8 mouse cellular contexts compared by ENCODE assay signal in genomic region chr10:81320550-81321347, GRCm38 (mm10). TPM values are rescaled to one million over a fixed set of nuclear protein-coding genes. Genes with fewer than 3 reads are reported as not detected.
DNase-seq lines count a peak whose midpoint lies in the region; ATAC-seq and TF ChIP-seq lines count a peak whose summit lies in the region.

Cactin (plus strand) TSS chr10:81321103.

- peak; percentile 94 for ATAC-seq in embryonic facial prominence, embryonic 15.5 days (ENCODE audit: insufficient number of reproducible peaks, low FRiP score, low TSS enrichment, low read depth)
- ATAC-seq in limb, embryonic 14.5 days (ENCODE audit: low FRiP score, low read depth): peak; percentile 94
- ATAC-seq in midbrain, postnatal 0 days (ENCODE audit: low FRiP score): peak; percentile 93

- peaks cover 51% of the 10 kb centered on the region for H3K36me3 ChIP-seq in embryonic facial prominence, embryonic 15.5 days
- peaks cover 61% of the 10 kb centered on the region for H3K36me3 ChIP-seq in limb, embryonic 14.5 days (ENCODE audit: control insufficient read depth, insufficient read depth, low read length)
- peaks cover 54% of the 10 kb centered on the region for H3K36me3 ChIP-seq in midbrain, postnatal 0 days (ENCODE audit: insufficient read depth, low read length)

- peak; percentile 100 for DNase-seq in 416B (ENCODE audit: low read depth)
- peak; percentile 99 for DNase-seq in heart, adult 8-10 months (ENCODE audit: low spot score)
- peak; percentile 100 for DNase-seq in kidney, adult 9 months
- DNase-seq in limb, embryonic 14.5 days (ENCODE audit: low spot score): peak; percentile 100
- DNase-seq in midbrain, postnatal 0 days (ENCODE audit: low spot score): peak; percentile 100
- peak; percentile 96 to 97 for DNase-seq in spleen, postnatal 14 days (ENCODE audit: low spot score in 2 of 2)

- under 1% methylated on average over 68 of the region's 68 CpGs for WGBS in bone marrow, adult 2 months
- under 1% methylated on average over 68 of the region's 68 CpGs for WGBS in embryonic facial prominence, embryonic 15.5 days
- WGBS in limb, embryonic 14.5 days: under 1% methylated on average over 68 of the region's 68 CpGs
- under 1% methylated on average over 68 of the region's 68 CpGs for WGBS in midbrain, postnatal 0 days

- peaks cover 1% of the 10 kb centered on the region; the same call in 1 of the 2 replicates for H3K4me1 ChIP-seq in bone marrow, adult 2 months (ENCODE audit: control insufficient read depth, insufficient read depth, low read length)
- peaks cover 53% of the 10 kb centered on the region for H3K4me1 ChIP-seq in embryonic facial prominence, embryonic 15.5 days
- H3K4me1 ChIP-seq in limb, embryonic 14.5 days (ENCODE audit: control insufficient read depth, insufficient read depth, low read length): peaks cover 23% of the 10 kb centered on the region
- H3K4me1 ChIP-seq in midbrain, postnatal 0 days (ENCODE audit: insufficient read depth, low read length): 0 out of 2 replicates have a peak, but pooled peaks cover 3% of the 10 kb centered on the region

- peak within 1 kb of the TSS; percentile 82 for H3K4me3 ChIP-seq in bone marrow, adult 2 months (replicated peaks; ENCODE audit: control insufficient read depth, low read depth, low read length)
- peak within 1 kb of the TSS; percentile 93 for H3K4me3 ChIP-seq in embryonic facial prominence, embryonic 15.5 days (replicated peaks)
- peak within 1 kb of the TSS; percentile 97 for H3K4me3 ChIP-seq in limb, embryonic 14.5 days (replicated peaks; ENCODE audit: low read length)
- peak within 1 kb of the TSS; percentile 58 for H3K4me3 ChIP-seq in midbrain, postnatal 0 days (ENCODE audit: low read depth, low read length)

- H3K9me3 ChIP-seq in embryonic facial prominence, embryonic 15.5 days (replicated peaks): no peaks in the 10 kb centered on the region
- H3K9me3 ChIP-seq in limb, embryonic 14.5 days (ENCODE audit: control insufficient read depth, low read length): no peaks in the 10 kb centered on the region
- no peaks in the 10 kb centered on the region for H3K9me3 ChIP-seq in midbrain, postnatal 0 days (ENCODE audit: low read length)

- peak; percentile 13; the same call in 1 of the 2 replicates for TF ChIP-seq CTCF in bone marrow, adult 2 months (IDR thresholded peaks at IDR 0.05; ENCODE audit: control insufficient read depth, insufficient read depth, low read length)
- TF ChIP-seq CTCF in midbrain, postnatal 0 days (IDR thresholded peaks at IDR 0.05): peak; percentile 61

- peak; percentile 68 for TF ChIP-seq POLR2A in bone marrow, adult 2 months (IDR thresholded peaks at IDR 0.05; ENCODE audit: borderline replicate concordance, control insufficient read depth, low read depth, low read length)
- TF ChIP-seq POLR2A in limb, embryonic 14.5 days (IDR thresholded peaks at IDR 0.05; ENCODE audit: borderline replicate concordance, extremely low read depth, insufficient read depth, insufficient read length): peak; percentile 87; the same call in 1 of the 2 replicates

- H3K4me2 ChIP-seq in embryonic facial prominence, embryonic 15.5 days (replicated peaks): peak within 1 kb of the TSS; percentile 78
- peak within 1 kb of the TSS; percentile 78 for H3K4me2 ChIP-seq in limb, embryonic 14.5 days (replicated peaks; ENCODE audit: low read depth, low read length, severe bottlenecking)
- peak within 1 kb of the TSS; percentile 77 for H3K4me2 ChIP-seq in midbrain, postnatal 0 days (ENCODE audit: low read depth, low read length, poor library complexity, severe bottlenecking)

- peak within 1 kb of the TSS; percentile 95 for H3K27ac ChIP-seq in bone marrow, adult 2 months (ENCODE audit: control insufficient read depth, insufficient read depth, low read depth, low read length, poor library complexity)
- peak within 1 kb of the TSS; percentile 95 for H3K27ac ChIP-seq in embryonic facial prominence, embryonic 15.5 days (replicated peaks)
- peak within 1 kb of the TSS; percentile 87 for H3K27ac ChIP-seq in limb, embryonic 14.5 days (replicated peaks; ENCODE audit: low read depth, low read length)
- H3K27ac ChIP-seq in midbrain, postnatal 0 days (ENCODE audit: low read depth, low read length): peak within 1 kb of the TSS; percentile 88

- H3K9ac ChIP-seq in embryonic facial prominence, embryonic 15.5 days: peak within 1 kb of the TSS; percentile 93
- peak within 1 kb of the TSS; percentile 84 for H3K9ac ChIP-seq in limb, embryonic 14.5 days (ENCODE audit: low read depth, low read length, severe bottlenecking)
- peak within 1 kb of the TSS; percentile 62 for H3K9ac ChIP-seq in midbrain, postnatal 0 days (replicated peaks; ENCODE audit: low read length, poor library complexity, severe bottlenecking)

- H3K27me3 ChIP-seq in embryonic facial prominence, embryonic 15.5 days: no peaks in the 10 kb centered on the region
- H3K27me3 ChIP-seq in limb, embryonic 14.5 days (ENCODE audit: control insufficient read depth, insufficient read depth, low read length): no peaks in the 10 kb centered on the region
- H3K27me3 ChIP-seq in midbrain, postnatal 0 days (ENCODE audit: insufficient read depth, low read length): no peaks in the 10 kb centered on the region

RNA-seq across cellular contexts. Expression of gene Cactin, which starts in this region (rescaled TPM):
- 24.0 and 36.6 TPM in 2 replicates for polyA plus RNA-seq in bone marrow, adult 2 months (2011; ENCODE audit: insufficient read depth, insufficient read length, low replicate concordance, missing spikeins)
- 41.4 and 44.0 TPM in 2 replicates for polyA plus RNA-seq in embryonic facial prominence, embryonic 15.5 days (2015; fragmentation: Nextera tagmentation; extraction: Ambion mirVana)
- total RNA-seq in heart, adult 8-10 months (2022): 10 to 100 TPM; 14.4 to 19.2 (median 16.3) TPM
- polyA plus RNA-seq in limb, embryonic 14.5 days (2012; rRNA removed): 46.5 and 50.0 TPM in 2 replicates
- 25.3 and 33.9 TPM in 2 replicates for polyA plus RNA-seq in limb, embryonic 14.5 days (2014; fragmentation: Nextera tagmentation; extraction: Ambion mirVana)
- total RNA-seq in midbrain, postnatal 0 days (2014; rRNA removed): 19.5 and 22.7 TPM in 2 replicates
- 18.4 and 20.2 TPM in 2 replicates for polyA plus RNA-seq in midbrain, postnatal 0 days (2015; fragmentation: Nextera tagmentation; extraction: Ambion mirVana)

Comparison
In these comparisons a context has a peak if more than half of its experiments do, and no peak if none do; other contexts are left out.
1. Peak in every context shown above with its lines: DNase-seq, ATAC-seq, H3K4me3 ChIP-seq and H3K27ac ChIP-seq.